Mouse (Mus musculus): Measurements from ENCODE around the gene Emd. TPM values are rescaled to one million over a fixed set of nuclear protein-coding genes. Genes with fewer than 3 reads are reported as not detected.
A peak's percentile ranks its signal among the peaks of the same experiment; 100 is the strongest.

Emd gene
- polyA plus RNA-seq, 1 experiment = 31.6 TPM

- Histone ChIP-seq H3K4me1 (ENCODE audit: control insufficient read depth, insufficient read depth, insufficient read length, low read length) (no peaks in the 10 kb centered on the region), H3K27ac (replicated peaks; ENCODE audit: low read depth, low read length) (peak within 1 kb of the TSS; percentile 84), H3K4me3 (ENCODE audit: insufficient read depth, low read depth, low read length) (peak within 1 kb of the TSS; percentile 86)
Measured at GRCm38 (mm10) chrX:74296538-74297448, 42.3 kb downstream of the Emd start, which contains the start of gene Atp6ap1. TSS of gene Atp6ap1 (plus strand) at chrX:74297097.

GRCm38 (mm10) chrX:74298348-74298747, 43.9 kb downstream of the Emd start:
- H3K4me3 ChIP-seq (ENCODE audit: insufficient read depth, low read depth, low read length) = no peak overlapping the region
- no peak overlapping the region for H3K27ac ChIP-seq (replicated peaks; ENCODE audit: low read depth, low read length)
- H3K4me1 ChIP-seq (ENCODE audit: control insufficient read depth, insufficient read depth, insufficient read length, low read length) = no peaks in the 10 kb centered on the region

DNA sequence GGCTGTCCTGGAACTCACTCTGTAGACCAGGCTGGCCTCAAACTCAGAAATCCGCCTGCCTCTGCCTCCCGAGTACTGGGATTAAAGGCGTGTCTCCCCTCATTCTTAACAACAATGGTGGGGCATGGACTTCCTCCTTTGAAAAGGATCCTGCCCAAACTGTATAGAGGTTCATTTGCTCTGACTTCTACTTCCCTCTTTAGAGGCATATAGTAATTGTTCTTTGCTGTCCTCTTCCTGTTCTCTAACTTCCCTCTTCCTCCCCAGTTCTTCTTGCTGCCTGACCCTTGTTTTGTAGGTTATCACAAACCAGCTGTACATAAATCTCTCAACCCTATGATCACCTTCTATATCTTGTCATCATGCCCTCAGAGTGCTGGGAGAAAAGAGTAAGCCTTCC, 45.2 kb downstream of the Emd start:
- Histone ChIP-seq H3K27ac (replicated peaks; ENCODE audit: low read depth, low read length) (peak overlapping the region; percentile 24), H3K4me1 (ENCODE audit: control insufficient read depth, insufficient read depth, insufficient read length, low read length) (no peaks in the 10 kb centered on the region), H3K4me3 (ENCODE audit: insufficient read depth, low read depth, low read length) (no peak overlapping the region)

- peak within 1 kb of the TSS; percentile 98 for H3K4me3 ChIP-seq (ENCODE audit: insufficient read depth, low read depth, low read length)
- H3K4me1 ChIP-seq (ENCODE audit: control insufficient read depth, insufficient read depth, insufficient read length, low read length) = peaks cover 2% of the 10 kb centered on the region; the same call in 1 of the 2 replicates
- peak within 1 kb of the TSS; percentile 97 for H3K27ac ChIP-seq (replicated peaks; ENCODE audit: low read depth, low read length)
Measured at GRCm38 (mm10) chrX:74304867-74305700, 50.6 kb downstream of the Emd start, which contains the start of gene Gdi1. TSS of gene Gdi1 (plus strand) at chrX:74304998.

Other genes starting within 250 kb of the Emd start
- 41.9 and 67.7 TPM in 2 replicates for gene Irak1, start 230.8 kb upstream of the Emd start, polyA plus RNA-seq (2012; ENCODE audit: insufficient read depth, insufficient read length, missing spikeins)
- gene Opn1mw, start 127.2 kb upstream of the Emd start, polyA plus RNA-seq (2012; ENCODE audit: insufficient read depth, insufficient read length, missing spikeins) = not detected in 2 replicates
- 9.8 and 10.8 TPM in 2 replicates for gene Mecp2, start 119.3 kb upstream of the Emd start, polyA plus RNA-seq (2012; ENCODE audit: insufficient read depth, insufficient read length, missing spikeins)
- not detected in 2 replicates for gene Tex28, start 86.8 kb upstream of the Emd start, polyA plus RNA-seq (2012; ENCODE audit: insufficient read depth, insufficient read length, missing spikeins)
- not detected in 2 replicates for gene Tktl1, start 77.4 kb upstream of the Emd start, polyA plus RNA-seq (2012; ENCODE audit: insufficient read depth, insufficient read length, missing spikeins)
- 24.7 and 28.9 TPM in 2 replicates for gene Flna, start 4.9 kb upstream of the Emd start, polyA plus RNA-seq (2012; ENCODE audit: insufficient read depth, insufficient read length, missing spikeins)
- gene Rpl10, start 16.1 kb downstream of the Emd start, polyA plus RNA-seq (2012; ENCODE audit: insufficient read depth, insufficient read length, missing spikeins) = 13.0 and 69.4 TPM in 2 replicates
- gene Taz, start 27.2 kb downstream of the Emd start, polyA plus RNA-seq (2012; ENCODE audit: insufficient read depth, insufficient read length, missing spikeins) = 45.1 and 49.6 TPM in 2 replicates
- gene Dnase1l1, start 27.6 kb downstream of the Emd start, polyA plus RNA-seq (2012; ENCODE audit: insufficient read depth, insufficient read length, missing spikeins) = 9.9 and 11.9 TPM in 2 replicates
- gene Atp6ap1, start 42.4 kb downstream of the Emd start, polyA plus RNA-seq (2012; ENCODE audit: insufficient read depth, insufficient read length, missing spikeins) = 84.3 and 85.2 TPM in 2 replicates
- gene Gdi1, start 50.3 kb downstream of the Emd start, polyA plus RNA-seq (2012; ENCODE audit: insufficient read depth, insufficient read length, missing spikeins) = 62.2 and 64.9 TPM in 2 replicates
- 31.9 and 34.9 TPM in 2 replicates for gene Fam50a, start 58.3 kb downstream of the Emd start, polyA plus RNA-seq (2012; ENCODE audit: insufficient read depth, insufficient read length, missing spikeins)
- 0.75 and 1.5 TPM in 2 replicates for gene Plxna3, start 74.4 kb downstream of the Emd start, polyA plus RNA-seq (2012; ENCODE audit: insufficient read depth, insufficient read length, missing spikeins)
- gene Lage3, start 98.9 kb downstream of the Emd start, polyA plus RNA-seq (2012; ENCODE audit: insufficient read depth, insufficient read length, missing spikeins) = 85.5 and 92.6 TPM in 2 replicates
- gene Ubl4a, start 118.5 kb downstream of the Emd start, polyA plus RNA-seq (2012; ENCODE audit: insufficient read depth, insufficient read length, missing spikeins) = 48.6 and 54.3 TPM in 2 replicates
- gene Slc10a3, start 118.7 kb downstream of the Emd start, polyA plus RNA-seq (2012; ENCODE audit: insufficient read depth, insufficient read length, missing spikeins) = 6.3 and 7.3 TPM in 2 replicates
- 17.3 and 20.5 TPM in 2 replicates for gene Fam3a, start 138.6 kb downstream of the Emd start, polyA plus RNA-seq (2012; ENCODE audit: insufficient read depth, insufficient read length, missing spikeins)
- 17.2 and 19.9 TPM in 2 replicates for gene Ikbkg, start 138.6 kb downstream of the Emd start, polyA plus RNA-seq (2012; ENCODE audit: insufficient read depth, insufficient read length, missing spikeins)
- 221 and 233 TPM in 2 replicates for gene G6pdx, start 174.5 kb downstream of the Emd start, polyA plus RNA-seq (2012; ENCODE audit: insufficient read depth, insufficient read length, missing spikeins)
- not detected in 2 replicates for gene Gm6880, start 226.7 kb downstream of the Emd start, polyA plus RNA-seq (2012; ENCODE audit: insufficient read depth, insufficient read length, missing spikeins)

Measured in brown adipose tissue, adult 24 weeks (tissue).